Mouse (Mus musculus): ENCODE measurements around the gene Pla2g12a. TPM values are rescaled to one million over a fixed set of nuclear protein-coding genes. Genes with fewer than 3 reads are reported as not detected.

Gene Pla2g12a
- polyA plus RNA-seq, 1 experiment from 2014 or later: 33.7 TPM

- Histone ChIP-seq H3K4me1 (replicated peaks; ENCODE audit: control insufficient read depth, insufficient read depth, low read length) (no peaks in the 10 kb centered on the region), H3K27me3 (ENCODE audit: control insufficient read depth, insufficient read depth, low read length) (no peaks in the 10 kb centered on the region), H3K9me3 (ENCODE audit: control insufficient read depth, low read length) (no peaks in the 10 kb centered on the region), H3K4me3 (ENCODE audit: low read depth, low read length) (no peak overlapping the region), H3K36me3 (ENCODE audit: control insufficient read depth, insufficient read depth, low read length) (no peaks in the 10 kb centered on the region), H3K27ac (ENCODE audit: low read depth, low read length) (no peak overlapping the region), H3K4me2 (ENCODE audit: low read depth, low read length, severe bottlenecking) (no peak overlapping the region), H3K9ac (ENCODE audit: low read length) (no peak overlapping the region; the same call in 1 of the 2 replicates)
- 45% methylated on average over 9 of the region's 9 CpGs for WGBS
- ATAC-seq (replicated peaks; ENCODE audit: low FRiP score) (no peak), DNase-seq (ENCODE audit: low spot score) (no peak)
These were observed 58.2 kb downstream of the Pla2g12a start for GRCm38 (mm10) chr3:129936561-129936960.

DNA sequence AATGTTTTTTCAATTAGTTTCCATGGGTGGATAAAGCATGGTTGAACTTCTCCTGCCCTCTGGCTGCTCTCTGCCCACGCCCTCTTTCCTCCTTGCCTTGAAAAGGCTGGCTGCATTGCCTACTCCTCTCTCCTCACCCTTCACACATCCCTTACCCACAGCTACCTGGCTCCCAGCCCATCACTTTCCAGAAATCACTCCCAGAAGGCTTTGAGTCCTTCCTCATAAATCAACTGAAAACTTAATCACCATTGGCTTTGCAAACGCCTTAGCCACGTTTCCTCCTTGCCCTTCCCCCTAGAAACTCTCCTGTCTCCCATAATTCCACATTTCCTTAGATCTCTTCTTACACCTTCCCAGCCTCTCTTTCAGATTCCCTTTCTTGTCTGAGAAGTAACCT, 59.4 kb downstream of the Pla2g12a start:
- Histone ChIP-seq H3K4me3 (ENCODE audit: low read depth, low read length) (no peak overlapping the region), H3K4me2 (ENCODE audit: low read depth, low read length, severe bottlenecking) (no peak overlapping the region), H3K27me3 (ENCODE audit: control insufficient read depth, insufficient read depth, low read length) (no peaks in the 10 kb centered on the region), H3K27ac (ENCODE audit: low read depth, low read length) (no peak overlapping the region), H3K9ac (ENCODE audit: low read length) (no peak overlapping the region), H3K9me3 (ENCODE audit: control insufficient read depth, low read length) (no peaks in the 10 kb centered on the region), H3K36me3 (ENCODE audit: control insufficient read depth, insufficient read depth, low read length) (no peaks in the 10 kb centered on the region), H3K4me1 (replicated peaks; ENCODE audit: control insufficient read depth, insufficient read depth, low read length) (no peaks in the 10 kb centered on the region)
- ATAC-seq (replicated peaks; ENCODE audit: low FRiP score): no peak
- WGBS: 67% methylated on average over 3 of the region's 3 CpGs
- no peak for DNase-seq (ENCODE audit: low spot score)

DNA sequence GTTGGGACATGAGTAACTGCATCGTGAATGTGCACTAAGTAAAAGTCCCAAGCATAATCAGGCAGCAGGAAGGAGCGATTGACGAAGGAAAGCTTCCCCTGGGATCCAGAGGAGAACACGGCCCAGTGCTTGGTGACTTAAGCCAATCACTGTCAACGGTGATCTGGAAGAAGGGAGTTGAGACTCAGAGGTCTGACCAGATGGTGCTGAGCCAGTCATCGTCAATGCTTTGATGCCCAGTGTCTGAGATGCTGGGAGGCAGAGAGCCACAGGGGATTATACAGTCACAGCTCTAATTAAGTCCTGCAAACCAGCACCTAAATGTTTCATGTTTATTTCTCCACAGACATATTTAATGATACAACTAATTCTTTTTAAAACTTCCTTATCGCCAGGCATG, 60.7 kb downstream of the Pla2g12a start:
- H3K4me1 ChIP-seq (replicated peaks; ENCODE audit: control insufficient read depth, insufficient read depth, low read length): no peaks in the 10 kb centered on the region
- ATAC-seq (replicated peaks; ENCODE audit: low FRiP score): no peak
- DNase-seq (ENCODE audit: low spot score): no peak

DNA sequence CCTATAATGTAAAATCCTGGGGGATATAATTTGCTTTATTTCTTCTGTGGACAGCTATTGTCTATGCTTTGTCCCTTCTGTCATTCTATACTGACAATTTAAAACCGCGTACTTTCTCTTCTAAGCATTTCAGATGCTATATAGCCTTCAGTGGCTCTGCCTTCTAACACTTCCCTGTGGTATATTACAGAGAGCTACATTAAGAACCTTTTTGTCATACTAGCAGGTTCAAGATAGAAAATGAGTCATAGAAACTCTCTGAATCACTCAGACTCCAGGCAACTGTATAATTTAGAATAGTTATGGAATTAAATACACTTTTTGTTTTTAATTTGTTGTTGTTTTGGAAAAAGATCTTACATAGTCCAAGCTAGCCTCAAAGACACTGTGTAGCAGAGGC, 62.4 kb downstream of the Pla2g12a start:
- no peak overlapping the region for H3K27ac ChIP-seq (ENCODE audit: low read depth, low read length)
- no peak overlapping the region for H3K9ac ChIP-seq (ENCODE audit: low read length)
- ATAC-seq (replicated peaks; ENCODE audit: low FRiP score) (no peak), DNase-seq (ENCODE audit: low spot score) (no peak)
- WGBS: 88% methylated on average over 2 of the region's 2 CpGs
- H3K9me3 ChIP-seq (ENCODE audit: control insufficient read depth, low read length): no peaks in the 10 kb centered on the region
- H3K27me3 ChIP-seq (ENCODE audit: control insufficient read depth, insufficient read depth, low read length): no peaks in the 10 kb centered on the region
- no peaks in the 10 kb centered on the region for H3K36me3 ChIP-seq (ENCODE audit: control insufficient read depth, insufficient read depth, low read length)
- H3K4me1 ChIP-seq (replicated peaks; ENCODE audit: control insufficient read depth, insufficient read depth, low read length): no peaks in the 10 kb centered on the region
- no peak overlapping the region for H3K4me2 ChIP-seq (ENCODE audit: low read depth, low read length, severe bottlenecking)
- no peak overlapping the region for H3K4me3 ChIP-seq (ENCODE audit: low read depth, low read length)

More for the DNA sequence above, 60.7 kb downstream of the Pla2g12a start:
- no peak overlapping the region for H3K27ac ChIP-seq (ENCODE audit: low read depth, low read length)
- H3K27me3 ChIP-seq (ENCODE audit: control insufficient read depth, insufficient read depth, low read length): no peaks in the 10 kb centered on the region
- WGBS: 65% methylated on average over 7 of the region's 7 CpGs
- H3K4me3 ChIP-seq (ENCODE audit: low read depth, low read length): no peak overlapping the region
- H3K9ac ChIP-seq (ENCODE audit: low read length): no peak overlapping the region
- no peaks in the 10 kb centered on the region for H3K36me3 ChIP-seq (ENCODE audit: control insufficient read depth, insufficient read depth, low read length)
- no peak overlapping the region for H3K4me2 ChIP-seq (ENCODE audit: low read depth, low read length, severe bottlenecking)
- H3K9me3 ChIP-seq (ENCODE audit: control insufficient read depth, low read length): no peaks in the 10 kb centered on the region

- Histone ChIP-seq H3K27me3 (ENCODE audit: control insufficient read depth, insufficient read depth, low read length) (no peaks in the 10 kb centered on the region), H3K4me2 (ENCODE audit: low read depth, low read length, severe bottlenecking) (no peak overlapping the region), H3K9me3 (ENCODE audit: control insufficient read depth, low read length) (no peaks in the 10 kb centered on the region), H3K36me3 (ENCODE audit: control insufficient read depth, insufficient read depth, low read length) (no peaks in the 10 kb centered on the region), H3K27ac (ENCODE audit: low read depth, low read length) (no peak overlapping the region), H3K9ac (ENCODE audit: low read length) (no peak overlapping the region), H3K4me1 (replicated peaks; ENCODE audit: control insufficient read depth, insufficient read depth, low read length) (no peaks in the 10 kb centered on the region), H3K4me3 (ENCODE audit: low read depth, low read length) (no peak overlapping the region)
- DNase-seq (ENCODE audit: low spot score): no peak
- 95% methylated on average over 1 of the region's 1 CpGs for WGBS
- ATAC-seq (replicated peaks; ENCODE audit: low FRiP score): no peak
These were observed 62.9 kb downstream of the Pla2g12a start for GRCm38 (mm10) chr3:129941291-129941690.

- Histone ChIP-seq H3K4me1 (replicated peaks; ENCODE audit: control insufficient read depth, insufficient read depth, low read length) (no peaks in the 10 kb centered on the region), H3K4me3 (ENCODE audit: low read depth, low read length) (no peak overlapping the region), H3K27me3 (ENCODE audit: control insufficient read depth, insufficient read depth, low read length) (no peaks in the 10 kb centered on the region), H3K4me2 (ENCODE audit: low read depth, low read length, severe bottlenecking) (no peak overlapping the region), H3K36me3 (ENCODE audit: control insufficient read depth, insufficient read depth, low read length) (no peaks in the 10 kb centered on the region), H3K27ac (ENCODE audit: low read depth, low read length) (no peak overlapping the region), H3K9me3 (ENCODE audit: control insufficient read depth, low read length) (no peaks in the 10 kb centered on the region), H3K9ac (ENCODE audit: low read length) (no peak overlapping the region)
- DNase-seq (ENCODE audit: low spot score) (no peak), ATAC-seq (replicated peaks; ENCODE audit: low FRiP score) (no peak)
- WGBS: 90% methylated on average over 4 of the region's 4 CpGs
These were observed 65.4 kb downstream of the Pla2g12a start for GRCm38 (mm10) chr3:129943813-129944212.

Other genes starting within 250 kb of the Pla2g12a start
- 1.7 and 1.9 TPM in 2 replicates for gene Egf, start 123.3 kb upstream of the Pla2g12a start, polyA plus RNA-seq (2014; fragmentation: Nextera tagmentation; extraction: Ambion mirVana)
- not detected in 2 replicates for gene Lrit3, start 74.6 kb upstream of the Pla2g12a start, polyA plus RNA-seq (2014; fragmentation: Nextera tagmentation; extraction: Ambion mirVana)
- not detected in 2 replicates for gene Rrh, start 56.0 kb upstream of the Pla2g12a start, polyA plus RNA-seq (2014; fragmentation: Nextera tagmentation; extraction: Ambion mirVana)
- gene Gar1, start 47.2 kb upstream of the Pla2g12a start, polyA plus RNA-seq (2014; fragmentation: Nextera tagmentation; extraction: Ambion mirVana): 40.9 and 42.8 TPM in 2 replicates
- gene Cfi, start 42.7 kb upstream of the Pla2g12a start, polyA plus RNA-seq (2014; fragmentation: Nextera tagmentation; extraction: Ambion mirVana): 0.08 and 0.29 TPM in 2 replicates
- 62.8 and 64.7 TPM in 2 replicates for gene Casp6, start 22.8 kb downstream of the Pla2g12a start, polyA plus RNA-seq (2014; fragmentation: Nextera tagmentation; extraction: Ambion mirVana)
- gene Mcub, start 91.6 kb downstream of the Pla2g12a start, polyA plus RNA-seq (2014; fragmentation: Nextera tagmentation; extraction: Ambion mirVana): 3.2 and 4.3 TPM in 2 replicates
- gene Sec24b, start 182.9 kb downstream of the Pla2g12a start, polyA plus RNA-seq (2014; fragmentation: Nextera tagmentation; extraction: Ambion mirVana): 38.2 and 38.9 TPM in 2 replicates